Mouse (Mus musculus) T-cell, adult 2 months (primary cell): ENCODE data around the gene Sec23ip.
"Not testable (repeated sequence)": the region's sequence is repeated elsewhere in the genome, so short reads cannot be mapped to it uniquely, and the experiment has no call there.

Experiments
- DNase-seq: peaks from one replicate; pipeline ENCODE4 v3.0.0; 2022; ENCODE audit warnings: low spot score

Sec23ip gene

DNA sequence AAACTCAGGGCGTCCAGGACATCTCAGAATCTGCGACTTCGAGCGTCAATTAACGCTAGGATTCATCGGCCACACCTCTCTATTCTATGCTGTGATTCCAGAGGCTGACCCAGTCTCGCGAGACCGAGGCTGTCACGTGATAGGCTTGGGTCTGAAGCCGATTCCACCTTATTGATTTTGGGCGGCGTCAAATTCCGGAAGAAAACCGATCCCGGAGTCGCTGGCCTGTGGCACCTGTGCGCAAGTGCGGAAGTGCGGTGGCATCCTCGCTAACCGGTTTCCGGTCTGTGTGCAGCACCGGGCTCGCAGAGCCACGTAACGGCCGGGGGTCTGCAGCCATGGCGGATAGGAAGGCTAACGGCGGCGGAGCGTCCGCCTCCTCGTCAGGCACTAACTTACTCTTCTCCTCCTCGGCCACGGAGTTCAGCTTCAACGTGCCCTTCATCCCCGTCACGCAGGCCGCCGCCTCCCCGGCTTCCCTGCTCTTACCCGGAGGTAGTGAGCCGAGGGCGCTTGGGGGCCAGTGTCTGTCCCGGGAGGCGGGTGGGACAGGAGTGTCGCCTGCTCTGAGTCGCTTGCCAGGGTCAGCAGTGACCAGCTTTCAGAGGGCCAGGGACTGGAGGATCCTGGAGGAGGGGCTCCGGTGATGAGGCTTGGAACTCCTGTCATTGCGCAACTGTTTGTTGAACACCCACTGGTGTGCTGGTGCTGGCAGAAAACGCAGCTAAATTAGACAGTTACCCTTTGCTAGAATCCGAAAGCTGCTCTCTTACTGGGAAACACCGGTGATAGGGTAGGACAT, at the start of gene Sec23ip:
Gene Sec23ip, plus strand, starts transcription at position 260 of the 802 bp plus-strand sequence.
- peak; percentile 98 for DNase-seq

DNA sequence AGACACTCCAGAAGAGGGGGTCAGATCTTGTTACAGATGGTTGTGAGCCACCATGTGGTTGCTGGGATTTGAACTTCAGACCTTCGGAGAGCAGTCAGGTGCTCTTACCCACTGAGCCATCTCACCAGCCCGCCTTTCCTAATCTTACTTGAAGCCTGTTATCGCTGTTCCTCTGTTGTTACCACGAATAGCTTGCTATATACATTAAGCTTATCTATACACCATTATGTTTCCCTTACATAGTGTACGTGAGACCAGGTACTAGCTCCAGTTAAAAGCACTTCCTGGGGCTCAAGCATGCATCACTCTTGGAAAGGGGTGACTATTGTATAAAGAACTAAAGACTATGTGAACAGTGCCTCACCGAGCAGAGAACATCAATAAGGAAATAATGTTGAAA, 44.8 kb upstream of the Sec23ip start:
- not testable (repeated sequence) for DNase-seq

DNA sequence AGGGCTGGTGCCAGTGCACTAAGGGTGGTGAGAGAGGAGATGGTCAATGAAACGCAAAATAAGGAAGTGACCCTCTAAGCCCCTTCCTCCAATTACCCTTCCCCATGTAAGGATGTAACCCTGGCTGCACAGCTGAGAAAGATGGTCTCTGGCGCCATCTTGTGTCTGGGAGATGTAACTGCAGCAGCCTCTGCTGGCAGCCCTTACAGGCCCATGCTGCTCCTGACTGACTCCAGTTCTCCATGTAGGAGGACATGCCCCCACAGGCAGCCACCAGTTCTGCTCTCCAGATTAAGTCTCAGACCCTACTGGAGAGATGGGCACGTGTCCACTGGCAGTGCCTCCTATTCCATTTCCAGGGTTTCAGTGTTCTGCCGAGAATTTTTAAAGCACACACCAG, 39.0 kb upstream of the Sec23ip start:
- peak; percentile 43 for DNase-seq

DNA sequence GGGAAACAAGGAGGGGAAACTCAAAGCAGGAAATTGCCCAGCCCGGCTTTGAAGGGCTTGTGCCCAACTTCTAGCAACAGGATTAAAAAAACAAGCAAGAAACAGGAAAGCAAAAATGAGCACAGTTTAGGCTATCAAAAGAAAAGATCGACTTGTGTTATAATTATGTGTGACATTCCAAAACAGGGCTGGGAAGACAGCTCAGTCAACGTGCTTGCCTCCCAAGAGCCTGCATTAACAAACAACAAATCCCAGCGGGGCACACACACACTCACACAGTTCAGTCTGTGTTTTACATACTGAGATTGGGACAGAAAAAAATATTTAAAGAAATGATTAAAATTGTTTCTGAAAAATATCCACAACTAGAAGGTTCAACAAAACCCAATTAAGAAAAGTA, 26.8 kb upstream of the Sec23ip start:
- no peak for DNase-seq

DNA sequence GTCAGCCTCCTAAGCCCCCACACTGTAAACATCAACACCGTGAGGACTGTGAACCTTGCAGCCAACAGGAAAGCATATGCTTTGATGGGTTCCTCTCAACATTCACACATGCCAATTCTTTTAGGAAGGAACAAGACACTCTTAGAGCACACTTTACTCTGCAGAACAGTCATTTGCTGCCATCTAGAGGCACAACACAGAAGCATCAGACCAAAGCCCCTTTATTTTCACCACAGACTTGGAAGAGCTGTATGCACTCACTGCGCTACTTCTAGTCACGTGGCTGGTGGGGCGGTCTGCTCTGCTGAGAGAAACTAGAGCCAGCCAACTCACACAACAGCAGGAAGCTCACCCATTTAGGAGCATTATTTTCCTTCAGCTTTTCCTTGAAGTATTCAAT, 20.0 kb upstream of the Sec23ip start:
- DNase-seq: peak; percentile 76

DNA sequence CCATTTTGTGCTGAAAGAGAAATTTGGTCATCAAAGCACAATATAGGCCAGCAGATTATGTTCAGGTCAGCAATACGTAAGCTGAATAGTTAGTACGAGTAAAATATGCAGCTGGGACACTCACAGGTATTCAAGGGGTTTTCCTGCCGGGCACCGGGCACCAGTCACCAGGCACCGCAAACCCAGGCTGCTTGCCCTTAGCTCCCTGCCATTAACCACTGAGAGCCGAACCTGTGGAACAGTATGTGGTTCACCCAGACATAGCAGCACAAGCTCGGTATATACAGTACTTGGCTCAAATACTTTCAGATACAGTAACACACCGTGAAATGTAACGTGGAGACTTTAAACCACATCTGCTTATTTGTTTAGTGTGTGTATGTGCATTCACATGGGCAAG, 19.6 kb upstream of the Sec23ip start:
- no peak for DNase-seq

DNA sequence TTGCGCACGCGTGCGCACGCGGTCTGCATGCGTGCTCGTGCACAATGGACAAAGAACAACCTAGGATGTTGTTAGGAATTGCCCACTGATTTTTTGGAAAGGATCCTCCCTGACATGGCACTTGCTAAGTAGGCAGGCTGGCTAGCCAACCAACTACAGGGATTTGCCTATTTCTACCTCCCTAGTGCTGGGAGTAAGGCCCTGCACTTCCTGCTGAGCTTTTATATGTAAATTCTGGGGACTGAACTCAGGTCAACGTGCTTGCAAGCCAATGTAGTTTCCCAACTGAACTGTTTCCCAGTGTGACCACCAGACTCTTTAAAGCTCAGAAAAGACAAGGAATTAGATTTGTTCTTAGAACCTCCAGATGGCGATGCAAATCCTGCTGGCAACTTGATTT, 17.7 kb upstream of the Sec23ip start:
- no peak for DNase-seq

DNA sequence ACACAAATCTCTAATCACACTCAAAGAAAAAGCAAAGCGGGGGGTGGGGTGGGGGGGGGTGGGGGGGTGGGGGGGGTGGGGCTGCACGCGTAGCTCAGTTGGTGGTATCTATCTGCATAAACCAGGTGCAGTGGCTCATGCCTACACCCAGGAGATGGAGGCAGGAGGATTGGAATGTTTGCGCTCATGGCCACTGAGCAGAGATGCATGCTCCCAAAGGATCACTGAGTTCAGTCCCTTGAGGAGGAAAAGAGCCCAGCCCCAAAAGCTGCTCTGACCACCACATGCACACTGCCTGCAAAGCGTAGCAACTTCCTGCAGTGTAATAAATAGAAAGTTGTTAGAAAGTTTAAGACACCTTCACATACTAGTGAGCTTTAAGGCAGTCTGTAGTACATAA, 17.0 kb upstream of the Sec23ip start:
- DNase-seq: no peak

DNA sequence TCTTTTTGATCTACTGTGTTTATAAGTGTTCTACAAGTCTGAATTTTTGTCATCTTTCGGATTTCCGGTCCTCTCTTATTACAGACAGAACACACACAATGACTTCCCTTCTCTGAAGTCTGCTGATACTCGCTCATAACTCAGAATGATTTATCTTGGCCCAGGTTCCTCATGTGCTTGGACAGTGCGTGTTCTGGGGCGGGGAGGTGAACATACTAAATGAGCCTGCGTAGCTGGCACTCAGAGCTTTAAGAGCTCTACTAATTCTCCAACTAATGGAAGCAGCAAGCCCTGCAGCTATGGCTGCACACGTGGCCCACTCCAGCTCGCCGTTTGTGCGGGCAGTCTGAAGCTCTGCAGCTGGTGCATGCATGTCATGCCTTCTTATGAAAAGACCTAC, 16.0 kb upstream of the Sec23ip start:
- DNase-seq: no peak

DNA sequence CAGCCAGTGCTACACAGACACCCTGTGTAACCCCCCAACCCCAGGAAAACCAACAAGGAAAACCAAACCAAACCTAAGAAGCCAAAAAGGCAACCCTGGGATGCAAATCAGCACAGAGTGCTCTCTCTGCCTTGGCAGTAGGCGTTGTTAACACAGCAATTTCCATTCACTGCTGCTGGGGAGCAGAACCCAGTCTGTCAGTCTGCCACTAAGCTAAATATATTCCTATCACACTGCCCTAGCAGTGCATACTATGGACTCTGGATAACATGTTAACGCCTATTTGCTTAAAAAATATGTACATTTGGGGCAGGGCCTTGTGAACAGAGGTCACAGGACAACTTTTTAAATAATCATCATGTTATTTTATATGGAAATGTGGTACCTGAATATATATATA, 13.2 kb upstream of the Sec23ip start:
- no peak for DNase-seq

DNA sequence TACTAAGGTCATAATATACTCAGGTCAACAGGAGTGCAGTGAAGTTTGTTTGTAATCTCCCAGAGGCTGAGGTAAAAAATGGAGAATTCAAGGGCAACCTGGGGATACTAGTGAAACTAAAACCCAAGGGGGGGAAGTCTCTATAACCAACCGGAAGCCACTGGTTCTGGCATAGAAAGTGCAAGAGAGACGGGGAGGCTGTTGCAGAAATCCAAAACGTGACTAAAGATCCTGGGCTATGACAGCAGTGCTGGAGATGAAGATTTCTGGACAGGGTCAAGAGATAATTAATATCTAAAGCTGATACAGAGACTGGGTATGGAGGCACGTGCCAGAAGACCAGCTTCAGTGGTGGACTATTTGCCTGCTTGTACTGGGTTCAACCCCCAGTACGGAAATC, 6.7 kb upstream of the Sec23ip start:
- DNase-seq: peak; percentile 31

DNA sequence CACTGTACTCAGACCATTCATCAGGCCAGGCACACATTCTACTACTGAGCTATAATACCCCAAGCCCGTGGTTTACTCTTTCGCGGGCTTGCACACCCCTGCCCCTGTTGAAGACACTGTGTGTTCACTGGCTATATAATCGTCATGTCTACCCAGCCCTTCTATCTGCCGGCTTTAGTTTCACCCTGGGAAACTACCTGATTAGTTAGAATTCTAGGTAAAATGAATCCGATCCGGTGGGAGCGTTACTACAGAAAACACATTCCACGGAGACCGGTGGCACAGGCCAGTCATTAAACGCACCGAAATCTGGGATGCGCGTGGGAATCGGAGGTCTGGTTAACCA, 5.7 kb upstream of the Sec23ip start:
- no peak for DNase-seq

DNA sequence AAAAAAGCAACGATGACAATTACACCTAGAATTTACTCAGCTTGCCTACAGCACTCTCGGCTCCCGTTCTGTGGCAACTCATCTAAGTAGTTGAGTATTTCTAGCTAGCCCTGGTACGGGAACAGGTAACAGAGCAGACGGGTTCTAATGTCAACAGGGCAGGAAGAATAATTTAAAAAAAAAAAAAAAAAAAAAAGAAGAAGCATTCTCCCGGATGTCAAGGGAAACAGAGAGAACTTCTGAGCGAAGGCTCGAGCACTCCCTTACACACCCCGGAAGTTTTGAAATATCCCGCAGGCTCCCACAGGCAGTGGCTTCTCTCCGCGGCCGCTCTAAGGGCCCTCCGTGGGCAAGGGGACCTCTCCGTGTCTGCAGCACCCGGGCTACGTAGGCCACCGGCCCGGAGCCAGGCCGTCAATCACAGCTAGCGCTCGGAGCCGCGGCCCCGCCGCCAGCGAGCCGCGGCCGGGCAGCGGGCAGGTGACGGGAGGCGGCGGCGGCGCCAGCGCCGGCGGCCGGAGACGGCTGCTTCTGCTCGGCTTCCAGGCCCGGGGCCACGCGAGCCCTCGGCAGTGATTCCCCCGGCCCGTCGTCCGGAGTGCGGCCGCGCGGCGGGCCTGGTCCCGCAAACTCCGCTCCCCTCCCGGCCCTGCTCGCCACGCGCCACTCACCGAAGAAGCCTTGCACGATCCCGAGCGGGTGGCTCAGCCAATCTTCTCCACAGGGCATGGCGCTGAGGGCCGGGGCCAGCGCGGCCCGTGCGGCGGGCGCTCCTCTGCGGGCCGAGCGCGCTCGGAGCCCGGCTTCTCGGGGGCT, 5.1 kb upstream of the Sec23ip start:
- peak; percentile 51 for DNase-seq

DNA sequence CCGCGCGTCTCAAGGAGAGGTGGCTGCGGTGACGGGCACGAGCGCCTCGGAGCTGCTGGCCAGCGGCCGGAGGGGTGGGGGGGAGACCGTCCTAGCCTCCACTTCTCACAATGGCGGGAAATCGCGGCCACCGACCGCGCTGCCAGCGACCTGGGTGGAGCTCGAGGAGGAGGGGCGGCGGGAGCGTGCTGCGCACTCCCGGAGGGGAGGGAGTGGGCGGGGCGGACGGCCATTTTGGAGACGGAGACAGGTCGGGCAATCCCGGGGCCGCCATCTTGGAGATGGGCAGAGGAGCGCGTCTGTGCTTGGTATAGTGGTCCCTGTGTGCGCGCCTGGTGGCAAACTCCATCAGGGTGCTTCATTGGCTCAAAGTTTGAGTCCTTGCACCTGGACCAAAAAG, 4.4 kb upstream of the Sec23ip start, which contains the start of gene Mcmbp:
Gene Mcmbp, minus strand, starts transcription at position 162 of the 400 bp plus-strand sequence.
- DNase-seq: peak; percentile 92

DNA sequence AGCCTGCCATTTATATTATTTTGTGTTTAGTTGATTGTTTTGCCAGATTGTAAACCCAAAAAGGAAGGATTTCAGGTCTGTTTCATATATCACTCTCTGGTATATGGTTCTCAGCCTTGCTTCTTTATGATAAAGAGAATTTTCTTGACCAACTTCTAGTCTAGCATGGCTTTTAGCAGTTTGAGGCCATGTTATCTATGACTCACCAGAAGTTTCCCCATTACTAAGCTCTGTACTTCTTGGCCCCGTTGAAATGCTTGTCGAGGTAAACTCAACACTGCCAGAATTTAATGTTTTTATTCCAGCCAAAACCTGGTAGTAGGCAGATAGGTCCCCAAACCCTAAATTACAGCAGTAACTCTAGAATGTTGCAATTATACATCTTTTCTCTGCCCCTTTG, 845 bp upstream of the Sec23ip start:
- DNase-seq: no peak

DNA sequence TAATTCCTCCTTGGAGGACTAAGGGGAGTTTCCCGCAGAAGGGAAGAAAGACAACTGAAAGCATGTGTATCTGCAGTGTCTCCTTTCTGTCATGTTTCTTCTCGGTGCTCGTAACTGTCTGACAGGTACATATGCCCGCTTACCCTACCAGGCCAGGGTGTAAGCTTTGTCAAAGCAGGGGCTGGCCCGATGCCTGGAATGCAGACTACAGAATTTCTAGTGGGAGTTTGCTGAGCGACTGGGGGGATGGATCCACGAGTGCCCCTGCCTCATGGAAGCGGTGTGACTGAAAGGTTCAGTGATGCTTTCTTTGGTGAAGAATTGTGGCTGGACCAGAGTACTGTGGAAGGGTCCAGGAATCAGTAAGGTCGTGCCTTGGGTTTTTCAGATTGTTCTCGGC, 1.4 kb downstream of the Sec23ip start:
- DNase-seq: no peak

DNA sequence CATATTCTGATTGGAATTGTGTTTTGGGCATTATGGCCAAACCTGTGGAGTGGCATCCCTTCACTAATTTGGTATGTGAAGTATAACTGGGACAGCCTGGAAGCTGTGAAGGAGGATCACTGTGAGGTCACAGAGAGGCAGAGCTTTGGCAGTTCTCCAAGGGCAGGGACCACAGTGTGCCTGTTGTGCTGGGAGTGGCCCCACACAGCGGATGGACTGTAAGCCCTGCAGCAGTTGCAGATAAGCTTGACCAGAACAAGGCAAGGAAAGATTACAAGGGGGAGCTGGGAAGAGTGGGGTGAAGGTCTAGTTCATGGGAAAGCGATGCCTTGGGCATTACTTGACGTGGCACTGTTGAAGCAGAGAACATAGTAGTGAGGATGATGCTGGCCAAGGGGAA, 4.0 kb downstream of the Sec23ip start:
- no peak for DNase-seq

DNA sequence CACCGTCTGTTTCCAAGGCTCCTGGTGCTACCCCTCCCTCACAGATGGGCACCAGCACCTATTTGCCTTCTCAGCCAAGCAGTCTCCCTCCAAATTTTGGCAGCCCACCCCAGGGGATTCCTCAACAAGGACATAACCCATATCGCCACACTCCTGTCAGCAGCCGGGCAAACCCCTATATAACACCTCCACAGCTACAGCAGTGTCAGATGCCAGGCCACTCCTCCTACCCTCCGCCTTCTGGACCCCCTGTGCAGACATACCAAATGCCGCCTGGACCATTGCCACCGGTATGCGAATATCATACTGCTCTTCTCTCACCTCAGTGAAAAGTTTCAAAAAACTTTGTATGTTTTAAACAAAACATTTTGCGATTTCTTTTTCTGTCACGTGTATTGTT, 5.6 kb downstream of the Sec23ip start:
- DNase-seq: no peak

DNA sequence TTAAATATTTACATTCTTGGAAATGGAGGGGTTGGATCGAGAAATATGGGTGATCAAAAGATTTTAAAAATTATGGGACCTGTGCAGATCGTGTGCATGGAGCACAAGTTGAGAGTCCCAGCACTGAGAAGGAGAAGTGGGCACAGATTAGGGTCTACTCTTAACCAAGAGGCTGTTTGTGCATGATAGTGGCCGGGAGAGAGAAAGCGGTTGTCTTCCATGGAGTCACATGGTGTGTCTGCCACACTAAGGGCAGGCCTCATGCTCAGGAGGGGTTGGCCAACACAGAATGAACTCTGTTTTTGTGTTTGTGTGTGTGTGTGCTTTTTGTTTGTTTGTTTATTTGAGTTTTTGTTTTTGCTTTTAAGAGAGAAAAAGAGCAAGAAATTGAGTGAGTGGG, 7.3 kb downstream of the Sec23ip start:
- DNase-seq: no peak

DNA sequence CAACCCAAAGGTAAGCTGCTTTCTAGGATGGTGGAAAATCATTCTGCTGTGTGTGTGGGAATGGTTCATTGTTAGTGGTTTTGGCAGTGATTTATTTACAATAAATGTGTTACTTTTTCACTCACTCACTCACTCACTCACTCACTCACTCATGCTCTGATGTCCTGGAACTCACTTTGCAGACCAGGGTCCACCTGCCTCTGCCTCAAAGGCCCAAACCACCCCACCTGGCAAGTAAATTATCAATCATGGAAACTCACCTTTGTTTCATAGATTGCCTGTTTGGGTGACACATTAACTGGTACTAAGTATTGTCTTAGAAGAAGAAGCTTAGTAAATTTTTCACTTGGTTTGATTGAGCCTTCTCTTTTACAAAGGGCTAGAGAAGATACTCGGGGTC, 10.7 kb downstream of the Sec23ip start:
- DNase-seq: no peak

DNA sequence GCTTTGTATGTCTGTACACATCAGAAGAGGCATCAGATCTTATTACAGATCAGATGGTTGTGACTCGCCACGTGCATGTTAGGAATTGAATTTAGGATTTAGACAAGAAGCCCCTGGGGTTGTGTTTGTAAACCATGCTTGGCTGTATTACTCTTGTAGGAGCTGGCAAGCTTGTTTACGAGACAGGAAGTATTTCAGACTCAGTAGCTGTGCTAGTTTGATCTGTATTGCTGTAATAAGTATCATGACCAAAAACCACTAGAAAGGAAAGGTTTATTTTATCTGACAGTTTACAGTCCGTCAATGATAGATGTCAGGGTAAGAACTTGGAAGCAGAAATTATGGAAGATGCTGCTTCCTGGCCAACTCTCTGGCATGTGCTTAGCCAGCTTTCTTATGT, 14.2 kb downstream of the Sec23ip start:
- DNase-seq: no peak

DNA sequence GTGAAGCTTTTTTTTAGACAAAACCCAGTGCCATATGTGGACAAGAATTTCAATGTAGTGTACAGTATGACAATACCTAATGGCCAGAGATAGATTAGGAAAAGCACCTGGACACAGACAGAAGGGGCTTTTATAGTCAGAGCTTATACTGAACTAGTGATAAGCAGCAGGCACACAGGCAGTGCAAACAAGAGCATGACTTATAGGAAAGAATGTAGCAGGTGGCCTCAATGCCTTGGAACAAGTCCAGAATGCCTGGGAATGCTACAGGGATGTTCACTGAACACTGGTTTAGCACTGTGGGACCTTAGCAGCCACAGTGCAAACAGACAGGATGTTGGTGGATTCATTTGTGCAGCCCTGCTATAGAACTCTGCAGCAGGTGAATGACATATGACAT, 22.0 kb downstream of the Sec23ip start:
- DNase-seq: no peak

DNA sequence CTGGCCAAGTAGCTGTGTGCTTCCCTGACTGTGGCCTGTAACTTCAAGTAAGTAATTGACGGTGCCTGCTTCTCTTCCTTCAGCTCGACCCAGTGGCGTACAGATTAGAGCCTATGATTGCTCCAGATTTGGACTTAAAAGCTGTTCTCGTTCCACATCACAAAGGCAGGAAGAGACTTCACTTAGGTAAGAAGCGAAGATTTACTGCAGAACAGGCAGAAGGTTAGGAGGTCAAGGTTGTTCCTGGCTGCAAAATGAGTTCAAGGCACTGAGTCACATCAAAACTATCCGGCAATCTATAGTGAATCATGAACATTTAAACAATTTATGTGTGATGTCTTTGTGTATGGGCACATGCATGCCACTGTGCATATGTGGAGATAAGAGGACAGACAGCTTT, 32.5 kb downstream of the Sec23ip start:
- DNase-seq: no peak

DNA sequence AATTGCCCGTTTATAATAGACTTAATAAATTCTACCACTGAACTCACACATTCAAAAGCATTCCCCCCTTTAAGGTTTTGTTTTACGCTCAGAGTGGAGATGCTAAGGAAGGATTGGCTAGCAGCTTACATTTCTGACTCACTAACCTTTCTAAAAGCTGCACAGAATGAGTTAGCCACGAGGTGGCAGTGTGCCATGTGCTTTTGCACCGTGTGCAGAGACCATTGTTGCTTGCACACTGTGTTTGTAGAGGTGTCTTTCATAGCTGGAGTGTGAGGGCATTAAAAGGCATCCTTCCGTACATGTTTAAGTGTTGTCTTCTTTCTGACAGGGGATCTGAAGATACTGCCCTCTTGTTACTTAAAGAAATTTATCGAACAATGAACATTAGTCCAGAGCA, 34.6 kb downstream of the Sec23ip start:
- no peak for DNase-seq
